Mouse (Mus musculus) layer of hippocampus, adult 2 months (tissue): ENCODE results near the gene Krtcap2. TPM values are rescaled to one million over a fixed set of nuclear protein-coding genes. Genes with fewer than 3 reads are reported as not detected.
A peak's percentile ranks its signal among the peaks of the same experiment; 100 is the strongest.
"Not testable (repeated sequence)": the region's sequence is repeated elsewhere in the genome, so short reads cannot be mapped to it uniquely, and the experiment has no call there.

Experiments
- DNase-seq, 2 experiments: peaks; one replicate each; pipeline ENCODE4 v3.0.0; 2022; ENCODE audit warnings: low spot score in 2 of 2
- H3K27ac ChIP-seq: fragments of 200-600 bp; 2 replicates; pipeline ENCODE4 v1.8.1; 2022
- H3K4me3 ChIP-seq: fragments of 200-600 bp; 2 replicates; pipeline ENCODE4 v1.8.1; 2022; ENCODE audit warnings: mild to moderate bottlenecking
- CTCF ChIP-seq: fragments of 200-600 bp; conservative IDR thresholded peaks from 2 replicates; pipeline ENCODE4 v1.8.1; 2022; ENCODE audit warnings: antibody characterized with exemption, mild to moderate bottlenecking, moderate library complexity
- total RNA-seq, 2 experiments: library from RNA; stranded (reverse); gene quantifications; 2 replicates each; pipeline ENCODE4 v1.2.3; 2021

Gene Krtcap2
- total RNA-seq, 2 experiments from 2014 or later = 75.8 to 80.5 TPM

- Histone ChIP-seq H3K4me3 (peak overlapping the region; percentile 83), H3K27ac (peak overlapping the region; percentile 97)
- DNase-seq = peak; percentile 88 to 92
- no peak for TF ChIP-seq CTCF
Measured at GRCm38 (mm10) chr3:89213803-89214530, 31.8 kb upstream of the Krtcap2 start.

- peak within 1 kb of the TSS; percentile 83 for H3K4me3 ChIP-seq
- peak within 1 kb of the TSS; percentile 97 for H3K27ac ChIP-seq
- no peak for TF ChIP-seq CTCF
- DNase-seq = no peak
Measured at GRCm38 (mm10) chr3:89214681-89215411, 30.9 kb upstream of the Krtcap2 start, which contains the start of gene Thbs3. Gene Thbs3 (plus strand): TSS chr3:89215180.

GRCm38 (mm10) chr3:89215853-89216252 lies 29.9 kb upstream of the Krtcap2 start:
- Histone ChIP-seq H3K27ac (peak overlapping the region; percentile 97; the same call in 1 of the 2 replicates), H3K4me3 (peak overlapping the region; percentile 44; the same call in 1 of the 2 replicates)
- DNase-seq = peak; percentile 81 to 82
- TF ChIP-seq CTCF = peak; percentile 96

- not testable (repeated sequence) for DNase-seq, H3K4me3 ChIP-seq, H3K27ac ChIP-seq
Measured at GRCm38 (mm10) chr3:89216407-89216806, 29.4 kb upstream of the Krtcap2 start.

GRCm38 (mm10) chr3:89218271-89218670 lies 27.5 kb upstream of the Krtcap2 start:
- no peak overlapping the region for H3K27ac ChIP-seq
- DNase-seq = no peak
- no peak for TF ChIP-seq CTCF

GRCm38 (mm10) chr3:89219546-89219945 lies 26.2 kb upstream of the Krtcap2 start:
- no peak overlapping the region for H3K27ac ChIP-seq
- DNase-seq = no peak
- no peak overlapping the region for H3K4me3 ChIP-seq
- TF ChIP-seq CTCF = no peak

More at GRCm38 (mm10) chr3:89218271-89218670, 27.5 kb upstream of the Krtcap2 start:
- H3K4me3 ChIP-seq = no peak overlapping the region

GRCm38 (mm10) chr3:89221167-89221566 lies 24.6 kb upstream of the Krtcap2 start:
- no peak overlapping the region for H3K27ac ChIP-seq
- no peak overlapping the region for H3K4me3 ChIP-seq
- no peak for TF ChIP-seq CTCF
- no peak for DNase-seq

- Histone ChIP-seq H3K27ac (peak overlapping the region; percentile 93), H3K4me3 (peak overlapping the region; percentile 68)
- no peak for TF ChIP-seq CTCF
- DNase-seq = no peak
Measured at GRCm38 (mm10) chr3:89224796-89225195, 21.0 kb upstream of the Krtcap2 start.

GRCm38 (mm10) chr3:89225321-89225815 lies 20.4 kb upstream of the Krtcap2 start:
- Histone ChIP-seq H3K27ac (peak overlapping the region; percentile 93), H3K4me3 (peak overlapping the region; percentile 68)
- TF ChIP-seq CTCF = no peak
- no peak for DNase-seq

- TF ChIP-seq CTCF = no peak
- H3K27ac ChIP-seq = peak overlapping the region; percentile 93
- peak overlapping the region; percentile 68 for H3K4me3 ChIP-seq
- DNase-seq = peak in 1 of 2 experiments; percentile 70
Measured at GRCm38 (mm10) chr3:89225918-89226317, 19.8 kb upstream of the Krtcap2 start.

GRCm38 (mm10) chr3:89226361-89226760 lies 19.4 kb upstream of the Krtcap2 start:
- no peak for DNase-seq
- Histone ChIP-seq H3K27ac (peak overlapping the region; percentile 93), H3K4me3 (peak overlapping the region; percentile 68)
- no peak for TF ChIP-seq CTCF

GRCm38 (mm10) chr3:89226900-89227299 lies 18.9 kb upstream of the Krtcap2 start, which contains the start of gene Mtx1:
Gene Mtx1 (minus strand): TSS chr3:89227088.
- DNase-seq = no peak
- Histone ChIP-seq H3K4me3 (peak within 1 kb of the TSS; percentile 68), H3K27ac (peak within 1 kb of the TSS; percentile 93)
- no peak for TF ChIP-seq CTCF
